Mouse (Mus musculus): Measurements from ENCODE around the gene Sptlc2. TPM values are rescaled to one million over a fixed set of nuclear protein-coding genes. Genes with fewer than 3 reads are reported as not detected.

The Sptlc2 gene
- polyA plus RNA-seq, 1 experiment: 44.7 TPM

GRCm38 (mm10) chr12:87260562-87260961 lies 127.6 kb downstream of the Sptlc2 start:
- Histone ChIP-seq H3K36me3 (ENCODE audit: control insufficient read depth, insufficient read depth) (peaks cover 50% of the 10 kb centered on the region), H3K79me3 (ENCODE audit: low read depth) (peaks cover 7% of the 10 kb centered on the region), H3ac (ENCODE audit: control insufficient read depth, insufficient read length, low read depth) (no peak overlapping the region), H3K4me3 (ENCODE audit: insufficient read depth, poor library complexity, severe bottlenecking) (no peak overlapping the region), H3K79me2 (ENCODE audit: control insufficient read depth, insufficient read depth) (peaks cover 17% of the 10 kb centered on the region), H3K27me3 (ENCODE audit: control insufficient read depth, insufficient read depth, insufficient read length) (no peaks in the 10 kb centered on the region)
- TF ChIP-seq FOSL1 (IDR thresholded peaks at IDR 0.05; ENCODE audit: insufficient read depth, low read length, poor library complexity, severe bottlenecking): no peak
- no peak for TF ChIP-seq MYOD1 (IDR thresholded peaks at IDR 0.05; ENCODE audit: control insufficient read depth, insufficient read length, low read depth)
- no peak for TF ChIP-seq MYOG (IDR thresholded peaks at IDR 0.05; ENCODE audit: control insufficient read depth, extremely low read depth, insufficient read length)
- no peak for TF ChIP-seq CTCF (IDR thresholded peaks at IDR 0.05; ENCODE audit: control insufficient read depth, insufficient read depth, insufficient read length)
- no peak for TF ChIP-seq CEBPB (IDR thresholded peaks at IDR 0.05; ENCODE audit: low read depth)
- no peak for TF ChIP-seq MAX (IDR thresholded peaks at IDR 0.05)
- TF ChIP-seq USF1 (IDR thresholded peaks at IDR 0.05; ENCODE audit: low read depth): no peak

GRCm38 (mm10) chr12:87256629-87257028 lies 131.5 kb downstream of the Sptlc2 start:
- no peaks in the 10 kb centered on the region for H3K79me3 ChIP-seq (ENCODE audit: low read depth)
- H3K27me3 ChIP-seq (ENCODE audit: control insufficient read depth, insufficient read depth, insufficient read length): no peaks in the 10 kb centered on the region
- no peak overlapping the region for H3K4me3 ChIP-seq (ENCODE audit: insufficient read depth, poor library complexity, severe bottlenecking)
- no peak overlapping the region for H3ac ChIP-seq (ENCODE audit: control insufficient read depth, insufficient read length, low read depth)
- H3K36me3 ChIP-seq (ENCODE audit: control insufficient read depth, insufficient read depth): peaks cover 67% of the 10 kb centered on the region
- TF ChIP-seq MAX (IDR thresholded peaks at IDR 0.05): no peak
- TF ChIP-seq CTCF (IDR thresholded peaks at IDR 0.05; ENCODE audit: control insufficient read depth, insufficient read depth, insufficient read length): no peak
- TF ChIP-seq FOSL1 (IDR thresholded peaks at IDR 0.05; ENCODE audit: insufficient read depth, low read length, poor library complexity, severe bottlenecking): no peak
- TF ChIP-seq USF1 (IDR thresholded peaks at IDR 0.05; ENCODE audit: low read depth): no peak
- no peak for TF ChIP-seq CEBPB (IDR thresholded peaks at IDR 0.05; ENCODE audit: low read depth)
- no peak for TF ChIP-seq MYOD1 (IDR thresholded peaks at IDR 0.05; ENCODE audit: control insufficient read depth, insufficient read length, low read depth)
- no peak for TF ChIP-seq MYOG (IDR thresholded peaks at IDR 0.05; ENCODE audit: control insufficient read depth, extremely low read depth, insufficient read length)
- no peaks in the 10 kb centered on the region for H3K79me2 ChIP-seq (ENCODE audit: control insufficient read depth, insufficient read depth)

Small RNA genes lying within 50 kb of the gene (microRNA-seq; reads per million reads assigned to microRNA genes)
- gene Gm47293 (ENCODE audit: borderline microRNAs expressed) (not detected), gene Mir3068 (ENCODE audit: borderline microRNAs expressed) (60.8 reads per million, percentile 70 among the genes with 10 or more reads in this experiment)

Other genes with a start within 250 kb of the Sptlc2 start
- gene Gstz1, start 241.2 kb downstream of the Sptlc2 start, polyA plus RNA-seq (2012; fragmentation: generic; extraction: Trizol): 28.4 TPM
- gene Pomt2, start 240.4 kb downstream of the Sptlc2 start, polyA plus RNA-seq (2012; fragmentation: generic; extraction: Trizol): 9.8 TPM
- 0.26 TPM for gene Samd15, start 188.6 kb downstream of the Sptlc2 start, polyA plus RNA-seq (2012; fragmentation: generic; extraction: Trizol)
- 2.6 TPM for gene Tmed8, start 187.9 kb downstream of the Sptlc2 start, polyA plus RNA-seq (2012; fragmentation: generic; extraction: Trizol)
- 0.18 TPM for gene Noxred1, start 149.6 kb downstream of the Sptlc2 start, polyA plus RNA-seq (2012; fragmentation: generic; extraction: Trizol)
- gene Vipas39, start 122.1 kb downstream of the Sptlc2 start, polyA plus RNA-seq (2012; fragmentation: generic; extraction: Trizol): 23.2 TPM
- 226 TPM for gene Ahsa1, start 121.9 kb downstream of the Sptlc2 start, polyA plus RNA-seq (2012; fragmentation: generic; extraction: Trizol)
- 0.18 TPM for gene Ism2, start 88.7 kb downstream of the Sptlc2 start, polyA plus RNA-seq (2012; fragmentation: generic; extraction: Trizol)
- 84.9 TPM for gene Slirp, start 55.5 kb upstream of the Sptlc2 start, polyA plus RNA-seq (2012; fragmentation: generic; extraction: Trizol)
- gene Alkbh1, start 55.7 kb upstream of the Sptlc2 start, polyA plus RNA-seq (2012; fragmentation: generic; extraction: Trizol): 12.7 TPM
- 41.7 TPM for gene Snw1, start 83.9 kb upstream of the Sptlc2 start, polyA plus RNA-seq (2012; fragmentation: generic; extraction: Trizol)
- gene Gm5788, start 106.4 kb upstream of the Sptlc2 start, polyA plus RNA-seq (2012; fragmentation: generic; extraction: Trizol): not detected
- gene Gm8300, start 126.0 kb upstream of the Sptlc2 start, polyA plus RNA-seq (2012; fragmentation: generic; extraction: Trizol): 0.05 TPM
- 0.27 TPM for gene Oog1, start 214.3 kb upstream of the Sptlc2 start, polyA plus RNA-seq (2012; fragmentation: generic; extraction: Trizol)
- 0.23 TPM for gene Gm4027, start 230.5 kb upstream of the Sptlc2 start, polyA plus RNA-seq (2012; fragmentation: generic; extraction: Trizol)